Mouse (Mus musculus): ENCODE measurements around the gene Ift52.

- no peak for TF ChIP-seq CTCF (conservative IDR thresholded peaks at IDR 0.05; ENCODE audit: insufficient read depth, insufficient read length, low read depth, low read length)
- no peak for TF ChIP-seq POLR2A (IDR thresholded peaks at IDR 0.05; ENCODE audit: low read depth, low read length)
Measured at GRCm38 (mm10) chr2:163074006-163074405, 56.9 kb downstream of the Ift52 start.
